Mouse (Mus musculus) bone marrow macrophage, adult 2 months (primary cell): ENCODE results near the gene 1700020A23Rik.

Experiments
- CTCF ChIP-seq: IDR thresholded peaks from 2 replicates; pipeline ENCODE4 v1.5.1; 2012; ENCODE audit warnings: low read depth, mild to moderate bottlenecking, low read length, moderate library complexity
- POLR2A ChIP-seq: IDR thresholded peaks from 2 replicates; pipeline ENCODE4 v1.6.1; 2012; ENCODE audit warnings: mild to moderate bottlenecking, low read depth, low read length, borderline replicate concordance

GRCm38 (mm10) chr2:130424126-130424853 lies 19.2 kb downstream of the 1700020A23Rik start, which contains the start of the genes Vps16 and Pced1a:
- TF ChIP-seq CTCF (no peak), POLR2A (no peak)
